Mouse (Mus musculus): Measurements from ENCODE around the gene Tmem262.

Tmem262 gene

DNA sequence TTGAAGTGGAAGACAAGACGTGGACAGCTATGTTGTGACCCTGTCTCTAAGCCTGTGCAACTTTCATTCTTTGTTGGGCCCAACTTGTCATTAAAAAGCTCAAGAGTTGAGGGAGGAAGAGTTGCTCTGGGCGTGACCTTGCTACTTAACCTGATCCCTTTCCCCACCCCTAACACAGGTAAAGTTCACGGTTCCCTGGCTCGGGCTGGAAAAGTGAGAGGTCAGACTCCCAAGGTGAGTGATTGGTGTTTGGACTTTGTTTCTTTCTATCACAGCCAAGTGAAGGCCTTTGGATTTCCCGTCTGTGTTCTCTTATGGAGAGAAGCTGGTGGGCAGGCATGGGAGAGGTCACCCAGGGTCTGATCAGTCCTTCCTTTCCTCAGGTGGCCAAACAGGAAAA is 20.9 kb upstream of the Tmem262 start:
- DNase-seq (ENCODE audit: extremely low spot score, low read depth, low spot score), result no peak

- peak; percentile 83 for DNase-seq (ENCODE audit: extremely low spot score, low read depth, low spot score)
Observed at GRCm38 (mm10) chr19:6061021-6061533, 18.8 kb upstream of the Tmem262 start, which contains the start of gene Znhit2. Znhit2 (plus strand) TSS chr19:6061192.

DNA sequence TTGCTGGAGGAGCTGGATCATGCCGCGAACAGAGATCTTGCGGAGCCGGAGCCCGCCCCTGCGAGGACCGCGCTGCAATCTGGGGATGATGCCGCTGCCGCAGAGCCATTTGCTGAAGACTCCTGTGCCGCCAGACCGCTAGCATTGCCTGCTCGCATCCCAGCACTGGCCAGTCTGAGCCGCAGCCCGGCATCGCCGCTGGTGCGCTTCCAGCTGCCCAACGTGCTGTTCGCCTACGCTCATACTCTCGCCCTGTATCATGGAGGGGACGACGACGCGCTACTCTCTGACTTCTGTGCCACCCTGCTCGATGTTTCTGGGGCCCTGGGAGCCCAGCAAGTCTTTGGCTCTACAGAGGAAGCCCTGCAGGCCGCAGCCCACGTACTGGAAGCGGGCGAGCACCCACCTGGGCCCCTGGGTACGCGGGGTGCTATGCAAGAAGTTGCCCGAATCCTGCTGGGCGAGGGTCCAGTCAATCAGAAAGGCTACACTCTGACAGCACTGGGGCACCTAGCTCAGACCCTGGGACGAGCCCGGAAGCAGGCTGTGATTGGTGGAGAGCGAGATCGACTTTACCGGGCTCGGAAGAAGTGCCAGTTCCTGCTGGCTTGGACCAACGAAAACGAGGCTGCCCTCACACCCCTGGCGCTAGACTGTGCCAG is 18.1 kb upstream of the Tmem262 start:
- no peak for DNase-seq (ENCODE audit: extremely low spot score, low read depth, low spot score)

GRCm38 (mm10) chr19:6062418-6062817 is 17.4 kb upstream of the Tmem262 start:
- no peak for DNase-seq (ENCODE audit: extremely low spot score, low read depth, low spot score)

DNA sequence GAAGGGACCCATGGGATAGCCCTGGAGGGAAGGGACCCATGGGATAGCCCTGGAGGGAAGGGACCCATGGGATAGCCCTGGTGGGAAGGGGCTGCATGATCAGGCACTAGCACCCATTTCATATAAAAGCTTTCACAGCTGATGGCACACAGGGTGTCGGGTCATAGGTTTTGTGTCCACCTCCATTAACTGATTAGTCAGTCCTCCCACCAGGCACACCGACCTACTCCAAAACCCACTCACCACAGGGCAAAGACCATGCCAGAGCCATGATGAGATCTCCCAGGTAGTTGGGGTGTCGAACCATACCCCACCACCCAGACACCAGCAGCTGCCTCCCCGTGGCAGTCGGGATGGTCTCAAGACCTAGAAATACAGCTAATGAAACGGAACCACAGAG is 16.8 kb upstream of the Tmem262 start:
- DNase-seq (ENCODE audit: extremely low spot score, low read depth, low spot score), result no peak

GRCm38 (mm10) chr19:6066571-6066970 is 13.3 kb upstream of the Tmem262 start:
- no peak for DNase-seq (ENCODE audit: extremely low spot score, low read depth, low spot score)

DNA sequence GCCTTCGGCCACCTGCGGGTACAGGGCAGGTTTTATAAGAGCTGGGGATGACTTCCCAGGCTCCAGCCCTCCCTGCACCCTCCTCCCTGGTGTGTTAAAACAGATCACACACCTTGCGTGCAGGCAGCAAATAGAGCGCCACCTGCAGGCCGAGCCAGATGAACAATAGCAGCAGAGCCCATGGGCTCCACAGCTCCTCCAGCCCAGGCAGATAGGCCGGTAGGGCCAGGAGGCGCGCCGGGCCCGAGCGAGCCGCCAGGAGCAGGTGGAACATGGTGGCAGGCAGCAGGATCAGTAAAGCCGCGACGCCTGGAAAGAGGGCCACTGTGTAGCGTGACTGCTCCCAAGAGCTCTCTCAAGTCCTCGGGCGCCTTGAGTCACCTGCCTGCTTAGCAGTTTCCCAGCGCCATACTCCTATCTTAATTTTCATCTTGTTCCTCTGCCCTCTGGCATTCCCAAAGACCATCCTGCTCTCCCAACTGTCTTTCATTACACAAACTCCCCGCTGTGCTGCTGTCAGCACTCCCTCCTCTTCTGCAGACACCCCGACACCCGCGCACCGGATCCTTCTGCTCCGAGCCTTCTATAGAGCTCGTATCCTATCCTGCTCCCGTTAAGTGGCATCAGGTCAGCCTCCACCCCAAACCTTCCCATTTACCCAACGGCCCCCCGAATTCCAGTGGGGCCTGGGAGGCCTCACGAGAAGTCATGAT is 12.7 kb upstream of the Tmem262 start:
- DNase-seq (ENCODE audit: extremely low spot score, low read depth, low spot score), result no peak

GRCm38 (mm10) chr19:6067724-6068415 is 12.0 kb upstream of the Tmem262 start, which contains the start of gene Tm7sf2:
Tm7sf2 (minus strand) TSS chr19:6068373.
- no peak for DNase-seq (ENCODE audit: extremely low spot score, low read depth, low spot score)

DNA sequence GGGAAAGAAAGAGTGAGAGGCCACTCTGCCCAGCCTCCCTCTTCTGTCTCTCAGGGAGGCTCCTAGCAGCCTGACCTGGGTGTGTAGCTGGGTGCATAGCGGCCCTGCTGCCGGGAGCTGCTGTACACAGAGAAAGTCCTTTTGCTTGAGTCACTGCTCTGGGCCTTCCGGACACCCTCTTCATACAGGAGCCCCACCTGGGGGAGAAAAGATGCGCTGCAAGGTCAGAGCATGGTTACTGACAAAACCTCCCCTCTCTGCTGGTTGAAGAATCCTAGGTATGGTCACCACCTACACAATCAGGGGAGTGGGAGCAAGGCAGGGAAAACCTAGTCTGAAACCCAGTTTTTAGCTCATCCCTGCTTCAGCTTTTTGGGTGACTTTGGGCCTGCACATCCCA is 10.9 kb upstream of the Tmem262 start:
- DNase-seq (ENCODE audit: extremely low spot score, low read depth, low spot score), result no peak

DNA sequence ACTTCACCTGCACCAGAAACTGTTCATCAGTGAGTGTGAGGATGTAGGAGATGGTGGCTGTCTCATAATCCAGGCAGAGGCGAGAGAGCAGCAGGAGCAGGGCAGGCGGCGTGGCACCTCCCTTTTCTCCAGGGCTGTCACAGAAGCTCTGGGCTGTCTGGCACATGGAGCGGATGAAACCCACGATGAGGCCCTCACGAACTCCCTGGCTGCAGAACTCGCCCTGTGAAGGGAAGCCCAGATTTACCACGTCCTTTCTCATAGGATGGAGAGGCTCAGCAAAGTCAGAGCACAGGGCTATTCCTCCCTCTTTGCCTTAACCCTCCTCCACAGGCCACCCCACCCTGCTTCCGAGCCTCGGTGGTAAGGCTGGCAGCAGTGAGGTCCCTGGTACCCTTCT is 10.0 kb upstream of the Tmem262 start:
- no peak for DNase-seq (ENCODE audit: extremely low spot score, low read depth, low spot score)

- no peak for DNase-seq (ENCODE audit: extremely low spot score, low read depth, low spot score)
Observed at GRCm38 (mm10) chr19:6070571-6071250, 9.1 kb upstream of the Tmem262 start.

DNA sequence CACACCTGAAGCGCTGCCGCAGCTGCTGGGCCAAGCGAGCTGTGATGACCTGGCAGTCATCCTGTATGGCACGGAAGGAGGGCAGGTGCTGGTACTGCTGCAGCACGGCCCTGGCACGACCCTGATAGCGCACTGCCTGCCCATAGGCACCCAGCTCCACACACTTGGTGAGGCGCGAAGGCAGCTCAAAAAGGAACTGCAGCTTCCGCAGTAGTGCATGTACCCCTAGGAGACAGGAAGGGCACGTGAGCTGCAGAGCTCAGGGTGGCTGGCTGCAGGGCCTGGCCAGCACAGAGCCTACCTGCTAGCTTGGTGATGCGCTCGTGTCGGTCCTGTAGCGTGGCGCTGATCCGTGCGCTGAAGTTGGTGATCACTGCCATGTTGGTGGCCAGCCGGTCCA is 8.6 kb upstream of the Tmem262 start:
- DNase-seq (ENCODE audit: extremely low spot score, low read depth, low spot score), result no peak

GRCm38 (mm10) chr19:6073889-6074288 is 5.9 kb upstream of the Tmem262 start:
- no peak for DNase-seq (ENCODE audit: extremely low spot score, low read depth, low spot score)

GRCm38 (mm10) chr19:6076564-6077393 is 3.1 kb upstream of the Tmem262 start, which contains the start of gene Vps51:
Vps51 (minus strand) TSS chr19:6077231.
- DNase-seq (ENCODE audit: extremely low spot score, low read depth, low spot score), result no peak

DNA sequence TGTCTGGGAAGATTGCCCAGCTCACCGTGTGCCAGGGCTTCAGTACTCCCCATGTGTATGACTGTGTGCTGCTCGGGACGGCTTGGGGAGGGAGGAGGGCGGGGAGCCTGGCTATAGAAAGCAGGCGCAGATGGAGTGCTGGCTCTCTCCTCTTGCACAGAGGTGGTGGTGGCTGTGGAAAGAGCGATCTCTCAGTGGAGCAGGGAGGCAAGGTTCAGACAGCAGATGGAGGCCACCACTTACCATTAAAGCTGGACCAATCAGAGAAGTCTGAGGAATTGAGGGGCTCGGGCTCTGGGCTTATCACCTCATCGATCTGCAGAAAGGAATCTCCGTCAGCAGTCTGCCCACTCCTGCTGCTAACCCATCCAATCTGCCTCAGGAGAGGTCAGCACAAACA is 2.3 kb downstream of the Tmem262 start, which contains the start of gene Gm28374:
Gene Gm28374 (minus strand): TSS at position 101 of the 400 bp plus-strand sequence.
- DNase-seq (ENCODE audit: extremely low spot score, low read depth, low spot score), result no peak

DNA sequence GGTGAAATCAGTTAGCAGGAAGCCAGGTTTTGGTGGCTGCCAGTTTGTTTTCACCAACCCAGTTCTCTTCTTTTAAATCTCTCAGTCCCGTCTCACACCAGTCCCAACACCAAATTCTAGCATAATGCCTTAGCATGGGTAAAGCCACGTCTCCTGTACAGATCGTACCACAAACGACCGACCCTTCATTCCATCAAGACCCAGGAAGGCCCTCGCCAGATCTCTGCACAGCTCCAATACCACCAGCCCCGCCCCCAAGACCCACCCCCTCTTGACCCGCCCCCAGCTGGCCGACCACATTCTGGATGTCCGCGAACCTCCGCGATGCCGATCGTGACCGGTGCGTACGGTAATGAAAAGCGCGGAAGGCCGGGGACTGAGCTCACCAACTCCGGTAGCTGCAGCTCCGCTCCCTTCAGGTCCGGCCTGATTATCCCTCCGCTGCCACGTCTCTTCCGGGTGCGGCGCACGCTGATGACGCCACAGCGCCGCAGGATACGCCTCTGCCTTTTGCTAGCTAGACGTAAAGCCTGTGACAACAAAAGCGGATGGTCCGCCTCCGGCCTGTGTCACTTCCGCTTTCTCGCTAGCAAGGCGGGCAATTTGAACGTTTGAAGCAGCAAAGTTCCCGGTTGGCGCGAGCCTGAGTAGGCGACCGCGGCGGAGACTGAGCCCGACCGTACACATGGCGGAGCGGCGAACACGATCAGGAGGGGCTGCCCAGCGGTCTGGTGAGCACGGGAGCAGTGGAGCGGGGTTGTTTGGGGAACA is 4.8 kb downstream of the Tmem262 start, which contains the start of the genes Zfpl1 and Cdca5:
Gene Zfpl1 (minus strand): TSS at position 479 of the 771 bp plus-strand sequence.
Gene Cdca5 (plus strand): TSS at position 506 of the 771 bp plus-strand sequence.
- DNase-seq (ENCODE audit: extremely low spot score, low read depth, low spot score), result peak; percentile 97

DNA sequence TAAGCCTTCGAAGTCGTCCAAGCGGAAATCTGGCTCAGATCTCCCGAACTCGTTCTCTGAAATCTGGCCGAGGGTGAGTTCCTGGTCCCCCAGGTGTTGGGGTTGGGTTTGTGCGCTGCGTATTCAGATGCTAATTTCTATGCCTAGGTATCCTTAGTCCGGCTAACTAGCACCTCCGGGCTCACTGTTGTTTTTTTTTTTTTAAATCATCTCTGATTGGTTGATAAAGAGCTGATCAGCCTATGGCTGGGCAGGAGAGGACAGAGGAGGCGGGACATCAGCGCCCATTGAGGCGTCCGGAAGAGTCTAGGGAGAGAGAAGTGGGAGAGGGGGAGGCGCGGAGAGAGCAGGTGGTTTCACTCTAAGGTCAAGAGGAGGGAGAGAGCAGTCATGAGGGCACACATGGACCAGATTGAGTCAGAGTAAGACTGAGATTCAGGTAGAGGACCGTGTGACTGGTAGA is 5.6 kb downstream of the Tmem262 start:
- peak; percentile 76 for DNase-seq (ENCODE audit: extremely low spot score, low read depth, low spot score)

DNA sequence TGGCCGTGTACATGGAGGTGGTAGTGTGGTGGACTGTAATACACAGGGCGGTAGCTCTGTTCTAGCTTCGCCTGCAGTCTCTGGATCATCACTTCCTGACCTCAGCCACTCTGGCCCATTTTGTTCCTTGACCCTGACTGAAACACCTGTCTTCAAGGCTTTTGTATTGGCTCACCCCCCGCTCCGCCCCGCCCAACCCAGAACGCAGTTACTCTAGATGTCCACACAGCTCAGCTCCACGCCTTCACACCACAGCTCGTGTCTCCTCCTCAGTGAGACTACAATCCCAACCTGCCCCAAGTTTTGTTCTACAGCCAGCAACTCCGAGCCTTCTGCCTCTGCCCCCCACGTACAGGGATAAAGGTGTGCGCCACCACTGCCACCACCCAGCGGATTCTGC is 9.0 kb downstream of the Tmem262 start:
- DNase-seq (ENCODE audit: extremely low spot score, low read depth, low spot score), result no peak

- DNase-seq (ENCODE audit: extremely low spot score, low read depth, low spot score), result no peak
Observed at GRCm38 (mm10) chr19:6094119-6094518, 14.3 kb downstream of the Tmem262 start, which contains the start of gene AC131692.1. AC131692.1 (plus strand) TSS chr19:6094419.
